Mouse (Mus musculus) B cell, adult (primary cell): Measurements from ENCODE around the gene Sod3. TPM values are rescaled to one million over a fixed set of nuclear protein-coding genes. Genes with fewer than 3 reads are reported as not detected.

Experiments
- total RNA-seq: library from RNA; stranded (reverse); gene quantifications from 4 replicates; pipeline ENCODE4 v1.2.4, GENCODE M21; 2023; ENCODE audit not compliant: inconsistent age

Sod3 gene
- not detected in 4 replicates for total RNA-seq

DNA sequence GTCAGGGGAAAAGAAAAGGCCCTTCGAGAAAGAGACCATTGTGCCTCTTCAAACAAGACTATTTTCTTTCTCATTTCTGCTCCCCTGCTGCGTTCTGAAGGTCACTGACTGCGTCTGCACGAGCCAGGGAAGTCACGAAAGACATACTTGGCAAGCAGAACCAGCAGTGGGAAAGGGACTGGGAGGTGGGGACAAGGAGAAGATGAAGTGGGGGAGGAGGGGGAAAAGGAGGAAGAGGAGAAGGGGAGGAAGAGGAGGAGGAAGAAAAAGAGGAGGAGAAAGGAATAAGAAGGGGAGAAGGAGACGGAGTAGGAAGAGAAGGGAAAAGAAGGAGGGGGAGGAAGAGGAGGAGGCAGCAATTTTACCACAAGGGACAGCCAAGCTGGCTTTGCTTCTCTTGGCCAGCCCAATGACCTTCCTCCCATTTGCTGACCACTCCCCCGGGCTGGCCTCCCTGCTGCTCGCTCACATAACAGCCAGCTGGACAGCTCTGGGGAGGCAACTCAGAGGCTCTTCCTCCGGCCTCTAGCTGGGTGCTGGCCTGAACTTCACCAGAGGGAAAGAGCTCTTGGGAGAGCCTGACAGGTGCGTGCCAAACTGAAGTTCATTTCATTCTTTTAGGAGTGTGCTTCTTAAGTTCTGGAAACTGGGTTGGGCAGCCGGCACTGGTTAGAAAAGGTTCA, at the start of gene Sod3:
Gene Sod3 (plus strand): TSS at position 324 of the 683 bp plus-strand sequence.

Other genes with a start within 250 kb of the Sod3 start
- gene Dhx15, start 173.3 kb upstream of the Sod3 start, total RNA-seq: 256 to 266 TPM (median 261 TPM) in 4 replicates
- gene Ccdc149, start 107.7 kb downstream of the Sod3 start, total RNA-seq: not detected in 4 replicates
- not detected in 4 replicates for gene Lgi2, start 202.7 kb downstream of the Sod3 start, total RNA-seq